Mouse (Mus musculus) testis, adult 2 months (tissue): ENCODE measurements around the gene Hmcn1. TPM values are rescaled to one million over a fixed set of nuclear protein-coding genes. Genes with fewer than 3 reads are reported as not detected.

ENCODE experiments used
- H3K27ac ChIP-seq: fragments of 200-500 bp; 2 replicates; pipeline ENCODE4 v1.5.1; 2012; ENCODE audit warnings: low read depth, low read length; ENCODE audit not compliant: control insufficient read depth, insufficient read depth
- H3K27me3 ChIP-seq: fragments of 200-500 bp; 2 replicates; pipeline ENCODE4 v1.6.1; 2012; ENCODE audit warnings: mild to moderate bottlenecking, low read length, moderate library complexity; ENCODE audit not compliant: control insufficient read depth, insufficient read depth
- H3K36me3 ChIP-seq: fragments of 200-500 bp; 2 replicates; pipeline ENCODE4 v1.6.1; 2012; ENCODE audit warnings: mild to moderate bottlenecking, low read length; ENCODE audit not compliant: control insufficient read depth, insufficient read depth
- H3K4me1 ChIP-seq: fragments of 200-500 bp; 2 replicates; pipeline ENCODE4 v1.6.1; 2012; ENCODE audit warnings: low read length; ENCODE audit not compliant: control insufficient read depth, insufficient read depth
- H3K4me3 ChIP-seq: fragments of 200-500 bp; 2 replicates; pipeline ENCODE4 v1.5.1; 2012; ENCODE audit warnings: low read depth, mild to moderate bottlenecking, low read length, moderate library complexity, mixed read lengths; ENCODE audit not compliant: control insufficient read depth
- CTCF ChIP-seq: fragments of 200-500 bp; IDR thresholded peaks from 2 replicates; pipeline ENCODE4 v1.5.1; 2012; ENCODE audit warnings: low read depth, mild to moderate bottlenecking, inconsistent platforms, low read length, moderate library complexity; ENCODE audit not compliant: control insufficient read depth, insufficient read depth, insufficient replicate concordance
- POLR2A ChIP-seq: fragments of 200-500 bp; IDR thresholded peaks from 2 replicates; pipeline ENCODE4 v1.6.1; 2012; ENCODE audit warnings: low read depth, mild to moderate bottlenecking, inconsistent platforms, low read length, moderate library complexity; ENCODE audit not compliant: control insufficient read depth
- polyA plus RNA-seq: library from polyadenylated mRNA; depleted of rRNA; stranded (reverse); fragments of >200 nt; gene quantifications from 2 replicates; pipeline ENCODE4 v1.2.3, GENCODE M21; 2012

Gene Hmcn1
- polyA plus RNA-seq, 1 experiment: 1.8 TPM

DNA sequence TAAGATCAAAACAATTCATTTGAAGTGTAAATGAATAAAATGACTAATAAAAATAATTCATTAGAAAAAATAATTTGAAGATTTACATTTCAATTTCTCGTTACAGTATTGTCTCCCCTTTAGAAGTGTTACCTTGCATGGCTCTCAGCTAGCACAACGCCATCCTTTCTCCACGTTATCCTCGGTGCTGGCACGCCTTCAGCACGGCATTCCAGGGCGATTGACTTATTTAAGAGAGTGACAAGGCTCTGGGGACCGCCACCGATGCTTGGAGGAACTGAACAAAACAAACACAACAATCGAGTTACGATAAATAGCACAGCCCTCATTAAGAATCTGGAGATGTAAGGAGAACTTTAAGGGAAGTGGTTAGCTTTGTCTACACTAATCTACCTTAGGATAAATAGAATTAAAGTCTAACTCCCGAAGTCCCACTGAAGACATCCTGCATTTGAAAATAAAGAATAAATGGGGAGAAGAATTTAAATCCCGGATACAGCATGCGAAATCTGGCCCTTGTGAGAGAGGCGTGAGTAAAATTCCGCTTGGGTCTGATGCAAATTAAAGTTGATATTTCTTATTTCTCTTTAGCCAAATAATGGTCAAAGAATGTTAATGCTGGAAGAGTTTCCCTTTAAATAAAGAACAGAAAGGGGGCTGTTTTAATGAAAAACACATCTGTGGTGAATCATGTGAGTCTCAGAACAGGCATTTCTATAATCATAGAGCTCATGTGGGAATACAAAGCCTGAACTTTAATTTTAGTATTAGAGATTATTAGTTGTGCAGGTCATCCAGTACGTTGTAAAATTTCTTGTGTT is 362.0 kb downstream of the Hmcn1 start:
- Histone ChIP-seq H3K4me3 (no peak overlapping the region), H3K27ac (no peak overlapping the region), H3K36me3 (no peaks in the 10 kb centered on the region), H3K4me1 (no peaks in the 10 kb centered on the region), H3K27me3 (no peaks in the 10 kb centered on the region)
- TF ChIP-seq CTCF (no peak), POLR2A (no peak)

DNA sequence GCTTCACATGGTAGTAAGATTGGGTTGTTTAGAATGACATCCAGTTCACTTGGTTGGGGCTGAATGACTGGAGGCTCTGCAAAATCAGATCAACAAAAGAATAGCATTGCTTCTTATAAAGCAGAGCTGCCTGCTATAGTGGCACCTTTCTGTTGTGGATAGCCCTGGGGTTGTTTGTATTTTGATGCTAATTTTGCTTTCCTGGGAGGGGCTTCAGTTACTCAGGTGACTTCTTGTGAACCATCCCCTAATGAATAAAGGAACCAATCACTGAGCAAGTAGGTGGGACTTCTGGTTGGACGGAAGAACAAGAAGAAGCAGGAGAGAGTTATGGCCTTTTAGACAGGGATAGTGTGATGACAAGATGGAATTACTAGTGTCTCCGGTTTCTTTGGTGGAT is 370.0 kb downstream of the Hmcn1 start:
- no peaks in the 10 kb centered on the region for H3K27me3 ChIP-seq
- H3K4me3 ChIP-seq: no peak overlapping the region
- no peak overlapping the region for H3K27ac ChIP-seq
- no peaks in the 10 kb centered on the region for H3K4me1 ChIP-seq
- no peak for TF ChIP-seq CTCF
- TF ChIP-seq POLR2A: no peak
- H3K36me3 ChIP-seq: no peaks in the 10 kb centered on the region

GRCm38 (mm10) chr1:150610539-150610938 is 382.7 kb downstream of the Hmcn1 start:
- no peaks in the 10 kb centered on the region for H3K4me1 ChIP-seq
- H3K36me3 ChIP-seq: no peaks in the 10 kb centered on the region
- no peak overlapping the region for H3K4me3 ChIP-seq
- no peak overlapping the region for H3K27ac ChIP-seq
- TF ChIP-seq CTCF (no peak), POLR2A (no peak)
- H3K27me3 ChIP-seq: no peaks in the 10 kb centered on the region

DNA sequence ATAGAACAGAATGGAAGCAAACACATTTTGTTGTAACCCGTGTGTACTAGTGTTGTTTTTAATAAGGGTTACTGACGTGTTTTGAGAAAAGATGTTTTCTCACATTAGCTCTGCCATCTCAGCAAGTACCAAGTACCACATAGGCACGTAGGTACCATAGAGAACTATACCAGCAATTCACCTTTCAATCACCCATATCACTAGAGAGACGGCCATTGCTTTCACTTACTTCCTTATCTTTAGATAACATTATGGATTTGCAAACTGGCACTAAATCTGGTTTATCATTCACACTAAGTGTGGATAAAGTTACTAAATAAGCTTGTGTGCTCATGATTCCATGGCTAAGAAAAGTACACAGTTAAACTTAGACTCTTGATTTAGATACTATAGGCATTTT is 387.1 kb downstream of the Hmcn1 start:
- Histone ChIP-seq H3K27me3 (no peaks in the 10 kb centered on the region), H3K36me3 (no peaks in the 10 kb centered on the region), H3K4me3 (no peak overlapping the region), H3K4me1 (no peaks in the 10 kb centered on the region), H3K27ac (no peak overlapping the region)
- TF ChIP-seq CTCF (no peak), POLR2A (no peak)

- Histone ChIP-seq H3K36me3 (no peaks in the 10 kb centered on the region), H3K4me3 (no peak overlapping the region), H3K27ac (no peak overlapping the region), H3K4me1 (no peaks in the 10 kb centered on the region), H3K27me3 (no peaks in the 10 kb centered on the region)
- TF ChIP-seq CTCF (no peak), POLR2A (no peak)
Measured at GRCm38 (mm10) chr1:150593614-150594013, 399.6 kb downstream of the Hmcn1 start.

DNA sequence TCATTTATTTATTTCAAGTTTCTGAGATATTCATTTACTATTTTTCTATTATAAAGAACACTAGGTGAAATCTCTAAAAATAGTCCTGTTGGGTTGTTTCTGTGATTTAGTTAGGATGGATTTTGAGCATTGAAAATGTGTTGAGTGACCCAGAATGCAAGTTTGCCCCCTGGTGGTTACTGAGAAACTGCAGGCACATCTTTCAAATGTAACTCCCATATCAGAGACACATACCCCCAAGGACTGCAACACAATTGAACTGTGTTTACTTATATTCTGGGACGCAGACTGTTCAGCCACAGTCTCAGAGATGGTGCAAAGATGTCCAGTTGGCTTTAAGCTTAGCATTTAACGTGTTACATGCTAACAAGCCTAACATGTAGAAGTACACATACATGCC is 402.0 kb downstream of the Hmcn1 start:
- TF ChIP-seq POLR2A (no peak), CTCF (no peak)
- Histone ChIP-seq H3K4me3 (no peak overlapping the region), H3K27ac (no peak overlapping the region), H3K36me3 (no peaks in the 10 kb centered on the region), H3K4me1 (no peaks in the 10 kb centered on the region), H3K27me3 (no peaks in the 10 kb centered on the region)

- Histone ChIP-seq H3K4me3 (no peak overlapping the region), H3K4me1 (no peaks in the 10 kb centered on the region; the same call in 1 of the 2 replicates), H3K36me3 (no peaks in the 10 kb centered on the region), H3K27me3 (no peaks in the 10 kb centered on the region), H3K27ac (no peak overlapping the region)
- TF ChIP-seq POLR2A (no peak), CTCF (no peak)
Measured at GRCm38 (mm10) chr1:150587410-150587809, 405.8 kb downstream of the Hmcn1 start.
